23 mouse cellular contexts compared by ENCODE assay signal in genomic region chr10:89491321-89491720, GRCm38 (mm10). TPM values are rescaled to one million over a fixed set of nuclear protein-coding genes. Genes with fewer than 3 reads are reported as not detected.
DNase-seq lines count a peak whose midpoint lies in the region; ATAC-seq lines count a peak whose summit lies in the region.
"Had no signal": no experiment of that assay in that cellular context is flagged by ENCODE, and none has a peak within 500 bp of the region (broad histone marks: within the 10 kb centered on the region; RNA-seq: fewer than 3 reads in every experiment).

No protein-coding gene starts in this region.

- peaks cover 10% of the 10 kb centered on the region; the same call in 1 of the 2 replicates for H3K4me1 ChIP-seq in forebrain, embryonic 13.5 days
- H3K4me1 ChIP-seq in forebrain, embryonic 15.5 days: peaks cover 4% of the 10 kb centered on the region
- H3K4me1 ChIP-seq in neural tube, embryonic 11.5 days (ENCODE audit: control insufficient read depth, insufficient read depth, low read length): no peaks in the 10 kb centered on the region; the same call in 1 of the 2 replicates
- peaks cover 4% of the 10 kb centered on the region; the same call in 1 of the 2 replicates for H3K4me1 ChIP-seq in neural tube, embryonic 15.5 days
- no peaks in the 10 kb centered on the region for H3K4me1 ChIP-seq in embryonic facial prominence, embryonic 12.5 days
- H3K4me1 ChIP-seq: embryonic facial prominence, embryonic 15.5 days; heart, embryonic 15.5 days had no signal

- 0 out of 2 replicates have a peak, but pooled peaks cover 7% of the 10 kb centered on the region for H3K27me3 ChIP-seq in forebrain, embryonic 13.5 days
- H3K27me3 ChIP-seq in forebrain, embryonic 15.5 days: no peaks in the 10 kb centered on the region
- H3K27me3 ChIP-seq in neural tube, embryonic 11.5 days (ENCODE audit: control insufficient read depth, insufficient read depth, low read length): peaks cover 5% of the 10 kb centered on the region; the same call in 1 of the 2 replicates
- no peaks in the 10 kb centered on the region for H3K27me3 ChIP-seq in neural tube, embryonic 15.5 days (replicated peaks)
- H3K27me3 ChIP-seq in embryonic facial prominence, embryonic 12.5 days: no peaks in the 10 kb centered on the region
- H3K27me3 ChIP-seq: CH12.LX; embryonic facial prominence, embryonic 15.5 days; heart, embryonic 15.5 days had no signal

- H3K4me3 ChIP-seq in forebrain, embryonic 13.5 days: no peak overlapping the region
- no peak overlapping the region for H3K4me3 ChIP-seq in forebrain, embryonic 15.5 days
- no peak overlapping the region for H3K4me3 ChIP-seq in neural tube, embryonic 11.5 days (ENCODE audit: low read depth, low read length)
- no peak overlapping the region for H3K4me3 ChIP-seq in neural tube, embryonic 15.5 days (replicated peaks)
- H3K4me3 ChIP-seq in embryonic facial prominence, embryonic 12.5 days: no peak overlapping the region
- H3K4me3 ChIP-seq: embryonic facial prominence, embryonic 15.5 days; heart, adult 2 months; heart, embryonic 15.5 days had no signal

- H3K36me3 ChIP-seq in forebrain, embryonic 13.5 days (ENCODE audit: poor library complexity, severe bottlenecking): no peaks in the 10 kb centered on the region
- no peaks in the 10 kb centered on the region for H3K36me3 ChIP-seq in forebrain, embryonic 15.5 days
- no peaks in the 10 kb centered on the region for H3K36me3 ChIP-seq in neural tube, embryonic 11.5 days (ENCODE audit: control insufficient read depth, insufficient read depth, low read length)
- no peaks in the 10 kb centered on the region for H3K36me3 ChIP-seq in neural tube, embryonic 15.5 days
- no peaks in the 10 kb centered on the region for H3K36me3 ChIP-seq in embryonic facial prominence, embryonic 12.5 days
- H3K36me3 ChIP-seq: embryonic facial prominence, embryonic 15.5 days; heart, embryonic 15.5 days had no signal

- intact Hi-C loops in left cerebral cortex, postnatal 10 days (cut with DNase I): no loop called here

- peak; percentile 45 for DNase-seq in neural tube, embryonic 11.5 days (ENCODE audit: low spot score)
- DNase-seq in adrenal gland, adult 8-10 months: no peak
- DNase-seq in thymus, postnatal 4 days: no peak
- DNase-seq in left cerebral cortex, postnatal 10 days (ENCODE audit: extremely low spot score in 1 of 2, low spot score in 2 of 2): no peak
- DNase-seq: adrenal gland, postnatal 36 days; cerebellum, adult 9-11 months; gastrocnemius, postnatal 10 days; heart, adult 2 months; layer of hippocampus, postnatal 36 days; left cerebral cortex, postnatal 4 days; lung, adult 2 months; lung, postnatal 36 days; thymus, postnatal 36 days had no signal

- no peaks in the 10 kb centered on the region for H3K9me3 ChIP-seq in forebrain, embryonic 13.5 days (replicated peaks)
- H3K9me3 ChIP-seq in forebrain, embryonic 15.5 days: no peaks in the 10 kb centered on the region
- no peaks in the 10 kb centered on the region for H3K9me3 ChIP-seq in neural tube, embryonic 11.5 days (ENCODE audit: control insufficient read depth, low read length)
- no peaks in the 10 kb centered on the region for H3K9me3 ChIP-seq in neural tube, embryonic 15.5 days (replicated peaks)
- H3K9me3 ChIP-seq in embryonic facial prominence, embryonic 12.5 days: no peaks in the 10 kb centered on the region
- H3K9me3 ChIP-seq: embryonic facial prominence, embryonic 15.5 days; heart, embryonic 15.5 days had no signal

- H3K9ac ChIP-seq in forebrain, embryonic 13.5 days: no peak overlapping the region
- H3K9ac ChIP-seq in forebrain, embryonic 15.5 days (replicated peaks): no peak overlapping the region
- no peak overlapping the region for H3K9ac ChIP-seq in neural tube, embryonic 11.5 days (ENCODE audit: low read length)
- H3K9ac ChIP-seq in neural tube, embryonic 15.5 days (replicated peaks): no peak overlapping the region
- H3K9ac ChIP-seq in embryonic facial prominence, embryonic 12.5 days: no peak overlapping the region
- H3K9ac ChIP-seq: embryonic facial prominence, embryonic 15.5 days; heart, embryonic 15.5 days had no signal

- WGBS in forebrain, embryonic 13.5 days: 7% methylated on average over 3 of the region's 3 CpGs
- WGBS in forebrain, embryonic 15.5 days: 19% methylated on average over 3 of the region's 3 CpGs
- 4% methylated on average over 3 of the region's 3 CpGs for WGBS in neural tube, embryonic 11.5 days
- 12% methylated on average over 3 of the region's 3 CpGs for whole genome bisulfite sequencing in neural tube, embryonic 15.5 days
- 28% methylated on average over 3 of the region's 3 CpGs for WGBS in embryonic facial prominence, embryonic 12.5 days

- ATAC-seq in forebrain, embryonic 13.5 days: peak; percentile 40; the same call in 1 of the 2 replicates
- no peak for ATAC-seq in forebrain, embryonic 15.5 days (replicated peaks)
- ATAC-seq in neural tube, embryonic 11.5 days (ENCODE audit: insufficient read depth, low FRiP score, low TSS enrichment): peak; percentile 48; the same call in 1 of the 2 replicates
- no peak for ATAC-seq in neural tube, embryonic 15.5 days (ENCODE audit: low FRiP score)
- ATAC-seq in embryonic facial prominence, embryonic 12.5 days (ENCODE audit: insufficient number of reproducible peaks, insufficient read depth, low FRiP score, low TSS enrichment): 0 out of 2 replicates have a peak, but pooled peaks have one; percentile 41
- ATAC-seq: intestine, embryonic 16.5 days had no signal

- no peak overlapping the region for H3K27ac ChIP-seq in forebrain, embryonic 13.5 days
- H3K27ac ChIP-seq in forebrain, embryonic 15.5 days (replicated peaks): no peak overlapping the region
- no peak overlapping the region for H3K27ac ChIP-seq in neural tube, embryonic 11.5 days (ENCODE audit: low read depth, low read length)
- no peak overlapping the region for H3K27ac ChIP-seq in neural tube, embryonic 15.5 days (replicated peaks)
- H3K27ac ChIP-seq in embryonic facial prominence, embryonic 12.5 days: no peak overlapping the region
- H3K27ac ChIP-seq: embryonic facial prominence, embryonic 15.5 days; heart, adult 2 months; heart, embryonic 15.5 days had no signal

- H3K4me2 ChIP-seq in forebrain, embryonic 13.5 days: no peak overlapping the region
- no peak overlapping the region for H3K4me2 ChIP-seq in forebrain, embryonic 15.5 days (replicated peaks)
- no peak overlapping the region for H3K4me2 ChIP-seq in neural tube, embryonic 11.5 days (ENCODE audit: low read depth)
- no peak overlapping the region for H3K4me2 ChIP-seq in neural tube, embryonic 15.5 days
- H3K4me2 ChIP-seq in embryonic facial prominence, embryonic 12.5 days (replicated peaks): no peak overlapping the region
- H3K4me2 ChIP-seq: embryonic facial prominence, embryonic 15.5 days; heart, embryonic 15.5 days had no signal

RNA-seq across cellular contexts. Expression of gene Nr1h4, which starts 42.1 kb away (rescaled TPM):
- polyA plus RNA-seq in forebrain, embryonic 13.5 days (2015; fragmentation: Nextera tagmentation; extraction: Ambion mirVana): 0.10 TPM in 1 of 2 replicates, not detected in the other
- 0.11 and 0.17 TPM in 2 replicates for polyA plus RNA-seq in forebrain, embryonic 15.5 days (2015; fragmentation: Nextera tagmentation; extraction: Ambion mirVana)
- not detected in 2 replicates for polyA plus RNA-seq in neural tube, embryonic 11.5 days (2014; fragmentation: Nextera tagmentation; extraction: Ambion mirVana)
- 3.1 TPM in 1 of 2 replicates, not detected in the other for polyA plus RNA-seq in neural tube, embryonic 15.5 days (2015; fragmentation: Nextera tagmentation; extraction: Ambion mirVana)
- polyA plus RNA-seq in embryonic facial prominence, embryonic 12.5 days (2016; fragmentation: Nextera tagmentation; extraction: Ambion mirVana): not detected in 2 replicates
- total RNA-seq in adrenal gland, adult 8-10 months (2022): 10 to 100 TPM; 26.7 to 38.1 (median 32.2) TPM
- total RNA-seq in left cerebral cortex, postnatal 10 days (2021): under 1 TPM; 0.17 to 0.34 TPM
- total RNA-seq: CH12.LX; gastrocnemius, postnatal 10 days; hematopoietic stem cell, adult 5-6 weeks; neutrophil, adult 5-6 weeks had no signal
- polyA plus RNA-seq: embryonic facial prominence, embryonic 15.5 days had no signal

RNA-seq across cellular contexts. Expression of gene Gas2l3, which starts 47.6 kb away (rescaled TPM):
- 18.6 and 19.7 TPM in 2 replicates for polyA plus RNA-seq in forebrain, embryonic 13.5 days (2015; fragmentation: Nextera tagmentation; extraction: Ambion mirVana)
- polyA plus RNA-seq in forebrain, embryonic 15.5 days (2015; fragmentation: Nextera tagmentation; extraction: Ambion mirVana): 12.1 and 13.9 TPM in 2 replicates
- polyA plus RNA-seq in neural tube, embryonic 11.5 days (2014; fragmentation: Nextera tagmentation; extraction: Ambion mirVana): 7.4 and 8.0 TPM in 2 replicates
- polyA plus RNA-seq in neural tube, embryonic 15.5 days (2015; fragmentation: Nextera tagmentation; extraction: Ambion mirVana): 4.0 and 7.6 TPM in 2 replicates
- 15.3 and 17.0 TPM in 2 replicates for polyA plus RNA-seq in embryonic facial prominence, embryonic 12.5 days (2016; fragmentation: Nextera tagmentation; extraction: Ambion mirVana)
- total RNA-seq in adrenal gland, adult 8-10 months (2022): 10 to 100 TPM in 2 of 4 experiments, 1 to 10 TPM in 2; 3.5 to 10.9 (median 8.8) TPM
- 1 to 10 TPM; 3.4 to 5.0 TPM for total RNA-seq in left cerebral cortex, postnatal 10 days (2021)

Comparison
In these comparisons a context has a peak if more than half of its experiments do, and no peak if none do; other contexts are left out.
1. ATAC-seq: peak in forebrain, embryonic 13.5 days (single experiment), neural tube, embryonic 11.5 days (single experiment) and embryonic facial prominence, embryonic 12.5 days (single experiment); none in forebrain, embryonic 15.5 days (single experiment) and neural tube, embryonic 15.5 days (single experiment).